Mouse (Mus musculus) lung, embryonic 14.5 days (tissue): ENCODE measurements at regions not wholly inside any gene's neighbourhood (a gene's known extent, or its start where the extent isn't known, plus 50 kb on each side); places are given as distances from the start of the nearest gene placed in this dataset.
A peak's percentile ranks its signal among the peaks of the same experiment; 100 is the strongest.

Experiments used
- ATAC-seq: fragments of 200-750 bp; cut with Nextera tagmentation; 2 replicates; pipeline ENCODE4 v1.8.0; 2017; ENCODE audit warnings: mild to moderate bottlenecking, moderate TSS enrichment, moderate library complexity; ENCODE audit not compliant: insufficient read depth
- DNase-seq: peaks from one replicate; pipeline ENCODE4 v3.0.0-alpha.2; 2015
- H3K27ac ChIP-seq: fragments of 300-500 bp; sonication (generic); 2 replicates; pipeline ENCODE4 v1.5.1; 2014; ENCODE audit warnings: low read depth, mild to moderate bottlenecking, moderate library complexity
- H3K27me3 ChIP-seq: fragments of 300-500 bp; sonication (generic); 2 replicates; pipeline ENCODE4 v1.6.1; 2014; ENCODE audit warnings: low read length, control low read depth; ENCODE audit not compliant: insufficient read depth
- H3K36me3 ChIP-seq: fragments of 300-500 bp; sonication (generic); 2 replicates; pipeline ENCODE4 v1.6.1; 2014; ENCODE audit warnings: control low read depth; ENCODE audit not compliant: insufficient read depth
- H3K4me1 ChIP-seq: fragments of 300-500 bp; sonication (generic); 2 replicates; pipeline ENCODE4 v1.6.1; 2014; ENCODE audit warnings: antibody characterized with exemption, control low read depth; ENCODE audit not compliant: insufficient read depth
- H3K4me2 ChIP-seq: fragments of 300-500 bp; sonication (generic); 2 replicates; pipeline ENCODE4 v1.6.1; 2014; ENCODE audit warnings: mild to moderate bottlenecking
- H3K4me3 ChIP-seq: fragments of 300-500 bp; sonication (generic); 2 replicates; pipeline ENCODE4 v1.5.1; 2014; ENCODE audit warnings: low read depth, low read length
- H3K9ac ChIP-seq: fragments of 300-500 bp; sonication (generic); 2 replicates; pipeline ENCODE4 v1.6.1; 2014
- H3K9me3 ChIP-seq: fragments of 300-500 bp; sonication (generic); 2 replicates; pipeline ENCODE4 v1.6.1; 2016; ENCODE audit warnings: low read depth, low read length, control low read depth
- CTCF ChIP-seq: IDR thresholded peaks from 2 replicates; pipeline ENCODE4 v1.5.1; 2016; ENCODE audit warnings: antibody characterized with exemption, low read depth
- WGBS: fragments of 180-500 bp; shearing (Covaris S2); extraction: QIAGEN DNeasy Blood & Tissue Kit; methylation state at CpG from one replicate; pipeline ENCODE4 v1.1.7; 2014; 5-methylcytosine and 5-hydroxymethylcytosine counted together

- Histone ChIP-seq H3K4me3 (no peak overlapping the region), H3K9ac (no peak overlapping the region), H3K36me3 (no peaks in the 10 kb centered on the region), H3K9me3 (no peaks in the 10 kb centered on the region), H3K4me1 (peaks cover 20% of the 10 kb centered on the region), H3K27ac (no peak overlapping the region), H3K27me3 (no peaks in the 10 kb centered on the region), H3K4me2 (no peak overlapping the region)
- ATAC-seq = no peak
- TF ChIP-seq CTCF = no peak
- no peak for DNase-seq
- WGBS = 29% methylated on average over 4 of the region's 4 CpGs
These were observed 56.2 kb downstream of the Gm26897 start for GRCm38 (mm10) chr5:111789904-111790303.

GRCm38 (mm10) chr5:111790527-111790926 lies 56.8 kb downstream of the Gm26897 start:
- Histone ChIP-seq H3K36me3 (no peaks in the 10 kb centered on the region), H3K4me2 (no peak overlapping the region), H3K4me3 (no peak overlapping the region), H3K9me3 (no peaks in the 10 kb centered on the region), H3K9ac (no peak overlapping the region), H3K27me3 (no peaks in the 10 kb centered on the region), H3K4me1 (peaks cover 20% of the 10 kb centered on the region), H3K27ac (no peak overlapping the region; the same call in 1 of the 2 replicates)
- TF ChIP-seq CTCF = no peak
- ATAC-seq (peak; percentile 62), DNase-seq (peak; percentile 42)
- WGBS = 24% methylated on average over 9 of the region's 9 CpGs

DNA sequence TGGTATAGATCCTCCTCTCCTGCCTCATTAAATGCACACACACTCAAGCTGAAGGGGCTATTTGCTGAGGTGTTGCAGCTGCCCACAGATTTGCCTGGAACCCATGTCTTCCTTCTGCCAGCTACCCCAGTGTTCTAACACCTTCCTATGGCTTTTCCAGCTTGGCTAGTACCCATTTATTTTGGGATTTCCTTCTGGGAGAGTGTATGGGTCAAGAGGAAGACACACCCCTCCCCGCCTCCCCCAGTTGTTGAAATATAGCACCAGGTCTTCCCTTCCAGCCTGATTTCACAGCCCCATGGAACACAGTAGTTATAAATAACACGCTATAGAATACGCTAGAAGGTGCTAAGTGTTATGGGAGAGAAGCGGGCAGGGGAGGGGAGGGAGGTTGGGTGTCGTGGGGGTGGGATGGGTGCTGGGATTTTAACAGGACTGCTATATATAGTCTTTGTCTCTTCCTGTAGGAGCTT lies 57.4 kb downstream of the Gm26897 start:
- no peak overlapping the region for H3K4me3 ChIP-seq
- H3K9ac ChIP-seq = no peak overlapping the region
- H3K36me3 ChIP-seq = no peaks in the 10 kb centered on the region
- H3K27ac ChIP-seq = no peak overlapping the region; the same call in 1 of the 2 replicates
- ATAC-seq = peak; percentile 29; the same call in 1 of the 2 replicates
- peak; percentile 27 for DNase-seq
- H3K27me3 ChIP-seq = no peaks in the 10 kb centered on the region
- WGBS = 60% methylated on average over 5 of the region's 5 CpGs
- no peak overlapping the region for H3K4me2 ChIP-seq
- TF ChIP-seq CTCF = no peak
- no peaks in the 10 kb centered on the region for H3K9me3 ChIP-seq
- peaks cover 20% of the 10 kb centered on the region for H3K4me1 ChIP-seq

- H3K4me1 ChIP-seq = peaks cover 20% of the 10 kb centered on the region
- H3K9me3 ChIP-seq = no peaks in the 10 kb centered on the region
- no peak for TF ChIP-seq CTCF
- no peak overlapping the region for H3K4me2 ChIP-seq
- H3K4me3 ChIP-seq = no peak overlapping the region
- no peak for ATAC-seq
- H3K9ac ChIP-seq = no peak overlapping the region
- H3K27me3 ChIP-seq = no peaks in the 10 kb centered on the region
- WGBS = 79% methylated on average over 14 of the region's 14 CpGs
- H3K27ac ChIP-seq = no peak overlapping the region
- DNase-seq = no peak
- H3K36me3 ChIP-seq = no peaks in the 10 kb centered on the region
These were observed 59.0 kb downstream of the Gm26897 start for GRCm38 (mm10) chr5:111792746-111793145.

DNA sequence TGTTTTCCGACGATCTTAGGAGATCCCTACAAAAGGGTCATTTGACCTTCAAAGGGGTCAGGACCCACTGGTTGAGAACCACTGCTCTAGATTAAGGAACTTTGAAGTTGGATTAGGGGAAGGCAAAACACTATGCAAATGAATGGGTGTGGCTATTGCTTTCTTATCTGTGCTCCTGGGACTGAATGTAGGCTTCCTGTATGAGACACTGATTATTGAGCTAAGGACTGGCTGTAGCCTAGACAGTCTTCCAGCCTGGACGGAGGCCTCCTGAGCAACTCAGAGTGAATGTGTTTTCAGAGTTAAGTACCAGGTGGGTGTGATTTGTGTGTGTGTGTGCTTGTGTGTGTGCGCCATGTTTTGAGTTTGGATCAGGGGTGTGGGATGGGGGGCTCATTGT lies 59.5 kb downstream of the Gm26897 start:
- 72% methylated on average over 4 of the region's 4 CpGs for WGBS
- Histone ChIP-seq H3K4me3 (no peak overlapping the region), H3K4me2 (no peak overlapping the region), H3K27me3 (no peaks in the 10 kb centered on the region), H3K36me3 (no peaks in the 10 kb centered on the region), H3K27ac (no peak overlapping the region), H3K4me1 (peaks cover 20% of the 10 kb centered on the region), H3K9ac (no peak overlapping the region), H3K9me3 (no peaks in the 10 kb centered on the region)
- ATAC-seq = no peak
- DNase-seq = no peak
- TF ChIP-seq CTCF = no peak

GRCm38 (mm10) chr5:111796889-111797288 lies 63.2 kb downstream of the Gm26897 start:
- no peaks in the 10 kb centered on the region for H3K9me3 ChIP-seq
- no peak overlapping the region for H3K27ac ChIP-seq
- no peak for TF ChIP-seq CTCF
- no peak overlapping the region for H3K9ac ChIP-seq
- ATAC-seq = no peak
- H3K4me3 ChIP-seq = no peak overlapping the region
- H3K27me3 ChIP-seq = no peaks in the 10 kb centered on the region
- WGBS = 67% methylated on average over 5 of the region's 5 CpGs
- peaks cover 18% of the 10 kb centered on the region for H3K4me1 ChIP-seq
- H3K36me3 ChIP-seq = no peaks in the 10 kb centered on the region
- DNase-seq = no peak
- H3K4me2 ChIP-seq = no peak overlapping the region

DNA sequence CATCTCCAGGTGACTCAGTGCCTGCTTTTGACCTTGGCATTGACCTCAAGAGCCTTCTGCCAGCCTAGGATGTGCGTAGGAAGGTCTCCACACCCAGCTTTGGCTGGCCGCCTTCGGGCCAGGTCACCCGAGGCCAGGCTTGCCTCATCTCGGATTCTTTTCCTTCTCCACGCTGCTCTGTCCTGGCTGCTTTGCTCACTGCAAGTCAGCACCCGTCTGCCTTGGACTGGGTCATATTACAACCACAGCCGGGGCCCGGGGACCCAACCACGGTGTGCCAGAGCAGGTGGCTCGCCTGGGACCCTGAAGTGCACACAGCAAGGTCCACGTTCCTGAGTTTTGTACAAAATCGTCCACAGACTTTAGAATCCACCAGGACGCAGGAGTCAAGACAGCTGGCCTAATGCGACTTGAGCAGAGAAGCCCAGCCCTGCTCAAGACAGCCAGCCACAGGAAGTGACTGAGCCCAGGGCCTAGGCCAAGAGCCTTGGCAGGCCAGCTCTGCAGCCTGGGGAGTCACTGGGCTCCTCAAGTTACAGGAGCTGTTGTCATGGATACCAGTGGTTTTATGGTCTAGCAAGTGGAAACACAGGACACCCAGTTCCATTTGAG lies 66.1 kb downstream of the Gm26897 start:
- no peak overlapping the region for H3K9ac ChIP-seq
- WGBS = 15% methylated on average over 15 of the region's 15 CpGs
- H3K36me3 ChIP-seq = no peaks in the 10 kb centered on the region
- H3K27ac ChIP-seq = peak overlapping the region; percentile 82
- H3K4me2 ChIP-seq = no peak overlapping the region
- H3K4me3 ChIP-seq = no peak overlapping the region
- H3K4me1 ChIP-seq = peaks cover 14% of the 10 kb centered on the region
- no peaks in the 10 kb centered on the region for H3K27me3 ChIP-seq
- DNase-seq (peak; percentile 87), ATAC-seq (peak; percentile 92)
- no peak for TF ChIP-seq CTCF
- H3K9me3 ChIP-seq = no peaks in the 10 kb centered on the region
